Mouse (Mus musculus) neural tube, embryonic 13.5 days (tissue): ENCODE results near the gene H2-M10.6. TPM values are rescaled to one million over a fixed set of nuclear protein-coding genes. Genes with fewer than 3 reads are reported as not detected.

ENCODE experiments used
- ATAC-seq: fragments of 200-750 bp; cut with Nextera tagmentation; 2 replicates; pipeline ENCODE4 v1.8.0; 2017; ENCODE audit warnings: low read depth, mild to moderate bottlenecking, moderate TSS enrichment, moderate library complexity
- H3K27ac ChIP-seq: fragments of 300-500 bp; sonication (generic); replicated peaks from 2 replicates; pipeline ENCODE4 v1.5.1; 2015; ENCODE audit warnings: moderate library complexity, mild to moderate bottlenecking, inconsistent platforms
- H3K27me3 ChIP-seq: fragments of 300-500 bp; sonication (generic); 2 replicates; pipeline ENCODE4 v1.6.1; 2015; ENCODE audit warnings: mild to moderate bottlenecking, inconsistent platforms
- H3K36me3 ChIP-seq: fragments of 300-500 bp; sonication (generic); 2 replicates; pipeline ENCODE4 v1.6.1; 2015; ENCODE audit warnings: mild to moderate bottlenecking, inconsistent platforms
- H3K4me1 ChIP-seq: fragments of 300-500 bp; sonication (generic); replicated peaks from 2 replicates; pipeline ENCODE4 v1.6.1; 2015; ENCODE audit warnings: inconsistent platforms
- H3K4me2 ChIP-seq: fragments of 300-500 bp; sonication (generic); 2 replicates; pipeline ENCODE4 v1.6.1; 2015; ENCODE audit warnings: inconsistent platforms, mild to moderate bottlenecking, moderate library complexity
- H3K4me3 ChIP-seq: fragments of 300-500 bp; sonication (generic); 2 replicates; pipeline ENCODE4 v1.5.1; 2015; ENCODE audit warnings: mild to moderate bottlenecking, inconsistent platforms
- H3K9ac ChIP-seq: fragments of 300-500 bp; sonication (generic); 2 replicates; pipeline ENCODE4 v1.6.1; 2015; ENCODE audit warnings: moderate library complexity, mild to moderate bottlenecking, inconsistent platforms
- H3K9me3 ChIP-seq: fragments of 300-500 bp; sonication (generic); 2 replicates; pipeline ENCODE4 v1.6.1; 2016; ENCODE audit warnings: inconsistent platforms
- WGBS: fragments of 180-500 bp; shearing (Covaris S2); methylation state at CpG from one replicate; pipeline ENCODE4 v1.1.7; 2015; 5-methylcytosine and 5-hydroxymethylcytosine counted together
- polyA plus RNA-seq: library from polyadenylated mRNA; unstranded; fragments of >200 nt; fragmentation: Nextera tagmentation; extraction: Ambion mirVana; gene quantifications from 2 replicates; pipeline ENCODE4 v1.2.1, GENCODE M21; 2015

The H2-M10.6 gene
- polyA plus RNA-seq, 1 experiment from 2014 or later, result not detected

DNA sequence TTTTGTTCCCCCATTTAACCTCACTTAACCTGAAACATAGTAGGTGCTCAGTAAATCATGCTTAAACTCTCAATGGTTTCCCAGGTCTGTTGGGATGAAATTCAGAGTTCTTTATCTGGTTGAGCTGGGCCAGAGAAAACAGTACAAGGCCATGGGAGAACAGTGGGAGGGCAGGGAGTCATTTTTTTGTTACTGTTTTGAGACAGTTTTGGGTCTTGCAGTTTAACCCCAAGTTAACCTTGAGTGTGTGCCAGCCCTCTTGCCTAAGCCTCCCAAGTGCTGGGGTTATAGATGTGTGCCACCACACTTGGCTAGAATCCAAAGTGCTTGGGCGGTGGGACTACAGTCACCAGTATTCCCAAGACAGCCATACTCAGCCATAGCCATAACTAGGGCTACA lies 32.8 kb downstream of the H2-M10.6 start:
- Histone ChIP-seq H3K4me3 (no peak overlapping the region), H3K27ac (no peak overlapping the region), H3K9ac (no peak overlapping the region), H3K9me3 (no peaks in the 10 kb centered on the region), H3K27me3 (no peaks in the 10 kb centered on the region), H3K4me1 (peaks cover 8% of the 10 kb centered on the region; the same call in 1 of the 2 replicates), H3K4me2 (no peak overlapping the region), H3K36me3 (peaks cover 11% of the 10 kb centered on the region; the same call in 1 of the 2 replicates)
- ATAC-seq, result no peak
- WGBS, result 40% methylated on average over 1 of the region's 1 CpGs

- Histone ChIP-seq H3K9me3 (no peaks in the 10 kb centered on the region), H3K9ac (no peak overlapping the region), H3K4me2 (no peak overlapping the region), H3K27ac (no peak overlapping the region), H3K4me3 (no peak overlapping the region), H3K27me3 (no peaks in the 10 kb centered on the region), H3K4me1 (0 out of 2 replicates have a peak, but pooled peaks cover 8% of the 10 kb centered on the region), H3K36me3 (peaks cover 44% of the 10 kb centered on the region)
- 85% methylated on average over 5 of the region's 5 CpGs for WGBS
- ATAC-seq, result no peak
Measured at GRCm38 (mm10) chr17:36848911-36849310, 36.9 kb downstream of the H2-M10.6 start.

DNA sequence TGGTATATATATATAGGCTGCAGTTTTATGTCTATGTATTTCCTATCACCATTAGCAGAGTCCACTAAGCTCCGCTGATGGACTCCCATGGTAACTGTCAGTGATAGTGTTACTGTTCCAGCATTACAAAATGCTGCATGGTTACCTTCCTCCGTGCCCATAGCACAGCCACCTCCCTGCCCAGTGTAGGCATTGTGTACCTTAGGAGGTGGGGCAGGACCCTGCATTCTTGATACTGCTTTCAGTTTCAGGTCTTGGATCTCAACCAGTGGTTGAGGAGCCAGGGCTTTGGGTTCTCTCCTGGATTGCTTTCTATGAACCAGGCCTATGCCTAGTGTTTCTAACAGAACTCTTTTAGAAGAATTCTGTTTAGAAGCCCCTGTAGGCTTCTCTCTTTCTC lies 38.0 kb downstream of the H2-M10.6 start:
- Histone ChIP-seq H3K27ac (no peak overlapping the region), H3K9ac (no peak overlapping the region), H3K9me3 (no peaks in the 10 kb centered on the region), H3K4me3 (no peak overlapping the region), H3K4me1 (0 out of 2 replicates have a peak, but pooled peaks cover 4% of the 10 kb centered on the region), H3K36me3 (peaks cover 55% of the 10 kb centered on the region), H3K27me3 (no peaks in the 10 kb centered on the region), H3K4me2 (no peak overlapping the region)
- WGBS, result 99% methylated on average over 2 of the region's 2 CpGs
- ATAC-seq, result no peak

DNA sequence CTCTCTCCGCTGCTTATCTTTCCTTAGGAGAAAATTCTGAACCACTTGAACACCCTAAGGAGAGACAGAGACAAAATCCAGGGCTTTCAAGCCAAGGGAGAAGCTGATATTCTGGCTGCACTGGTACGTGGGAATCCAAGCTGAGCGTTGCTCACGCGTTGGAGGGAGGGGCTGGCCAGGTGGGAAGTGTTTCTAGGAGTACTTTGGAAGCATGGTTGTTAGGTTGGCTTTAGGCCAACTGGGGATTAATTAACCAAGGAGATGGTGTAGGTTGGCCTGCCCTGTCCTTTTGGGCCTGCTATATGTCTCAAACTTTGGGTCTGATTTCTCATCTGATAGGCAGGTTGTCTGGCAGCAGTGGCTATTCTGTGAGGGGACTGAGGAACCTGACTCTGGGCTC lies 39.2 kb downstream of the H2-M10.6 start:
- no peak for ATAC-seq
- Histone ChIP-seq H3K27me3 (no peaks in the 10 kb centered on the region), H3K9ac (no peak overlapping the region), H3K9me3 (no peaks in the 10 kb centered on the region), H3K27ac (no peak overlapping the region), H3K4me1 (0 out of 2 replicates have a peak, but pooled peaks cover 4% of the 10 kb centered on the region), H3K4me2 (no peak overlapping the region), H3K36me3 (peaks cover 63% of the 10 kb centered on the region), H3K4me3 (no peak overlapping the region)
- 91% methylated on average over 5 of the region's 5 CpGs for WGBS

DNA sequence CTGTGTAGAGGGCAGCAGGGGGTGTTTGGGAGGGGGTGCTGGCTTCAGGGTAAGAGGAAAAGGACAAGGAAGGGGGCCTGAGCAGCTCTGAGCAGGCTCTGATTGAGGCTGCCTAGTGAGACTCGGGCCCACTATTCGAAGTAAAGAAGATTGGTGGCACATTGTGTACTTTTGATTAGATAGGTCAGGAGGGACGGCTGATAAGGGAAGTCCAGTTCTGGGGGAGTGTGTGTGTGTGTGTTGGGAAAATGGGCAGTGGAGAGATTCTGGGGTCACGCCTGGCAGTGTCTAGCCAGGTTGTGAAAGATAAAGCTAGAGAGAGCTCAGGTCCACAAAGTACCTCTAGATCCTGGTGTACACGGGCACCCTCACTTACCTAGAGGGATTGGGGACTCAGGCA lies 39.7 kb downstream of the H2-M10.6 start:
- Histone ChIP-seq H3K4me1 (0 out of 2 replicates have a peak, but pooled peaks cover 4% of the 10 kb centered on the region), H3K4me2 (no peak overlapping the region), H3K9ac (no peak overlapping the region), H3K27ac (no peak overlapping the region), H3K27me3 (no peaks in the 10 kb centered on the region), H3K9me3 (no peaks in the 10 kb centered on the region), H3K4me3 (no peak overlapping the region), H3K36me3 (peaks cover 64% of the 10 kb centered on the region)
- 90% methylated on average over 5 of the region's 5 CpGs for WGBS
- ATAC-seq, result no peak

GRCm38 (mm10) chr17:36855484-36855883 lies 43.5 kb downstream of the H2-M10.6 start:
- Histone ChIP-seq H3K4me3 (no peak overlapping the region), H3K27ac (no peak overlapping the region), H3K4me2 (no peak overlapping the region), H3K4me1 (no peaks in the 10 kb centered on the region), H3K36me3 (peaks cover 98% of the 10 kb centered on the region), H3K9ac (no peak overlapping the region), H3K9me3 (no peaks in the 10 kb centered on the region), H3K27me3 (no peaks in the 10 kb centered on the region)
- no peak for ATAC-seq
- 96% methylated on average over 3 of the region's 3 CpGs for WGBS

- 90% methylated on average over 4 of the region's 4 CpGs for WGBS
- Histone ChIP-seq H3K4me2 (no peak overlapping the region), H3K4me1 (no peaks in the 10 kb centered on the region), H3K27me3 (no peaks in the 10 kb centered on the region), H3K27ac (no peak overlapping the region), H3K4me3 (no peak overlapping the region), H3K9me3 (no peaks in the 10 kb centered on the region), H3K36me3 (peaks cover 91% of the 10 kb centered on the region), H3K9ac (no peak overlapping the region)
- ATAC-seq, result no peak
Measured at GRCm38 (mm10) chr17:36856236-36856635, 44.3 kb downstream of the H2-M10.6 start.

DNA sequence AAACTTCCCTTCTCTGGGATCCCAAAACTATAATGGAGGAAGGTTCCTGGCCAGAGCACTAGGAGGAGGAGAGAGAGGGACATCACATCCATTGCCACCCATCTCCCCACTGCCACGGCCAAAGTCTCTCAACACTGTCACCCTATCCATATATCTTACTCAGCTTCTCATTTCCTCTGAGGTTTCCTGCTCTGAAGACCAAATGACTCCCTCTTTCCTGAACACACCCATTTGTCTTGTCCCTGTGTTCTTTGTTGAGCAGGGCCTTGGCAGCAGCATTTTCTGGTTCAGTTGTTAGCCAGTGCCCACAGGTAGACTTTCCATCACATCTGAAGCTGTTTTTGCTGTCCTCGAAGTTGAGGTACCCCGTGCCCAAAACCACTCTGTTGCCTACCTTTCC lies 46.2 kb downstream of the H2-M10.6 start:
- Histone ChIP-seq H3K9me3 (no peaks in the 10 kb centered on the region), H3K4me1 (no peaks in the 10 kb centered on the region), H3K4me2 (no peak overlapping the region), H3K36me3 (peaks cover 71% of the 10 kb centered on the region), H3K9ac (no peak overlapping the region), H3K27me3 (no peaks in the 10 kb centered on the region), H3K27ac (no peak overlapping the region), H3K4me3 (no peak overlapping the region)
- ATAC-seq, result no peak
- WGBS, result 90% methylated on average over 3 of the region's 3 CpGs

DNA sequence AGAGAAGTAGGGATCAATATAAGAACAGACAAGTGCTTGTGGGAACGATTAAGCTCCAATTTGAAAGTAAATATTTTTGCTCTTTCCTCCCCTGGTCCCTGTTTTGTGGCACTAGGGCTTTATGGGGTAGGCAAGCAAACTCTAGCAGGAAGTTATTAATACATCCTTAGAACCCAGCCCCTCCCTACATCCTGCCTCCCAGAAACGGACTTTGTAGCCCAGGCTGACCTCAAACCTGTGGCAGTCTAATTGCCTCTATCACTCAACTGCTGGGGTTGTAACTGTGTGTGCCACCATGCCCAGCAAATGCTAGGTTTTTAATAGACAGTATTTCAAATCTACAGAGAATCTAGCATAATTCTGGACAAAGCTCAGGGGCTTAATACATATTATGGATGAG lies 49.7 kb downstream of the H2-M10.6 start:
- Histone ChIP-seq H3K4me3 (no peak overlapping the region), H3K36me3 (peaks cover 37% of the 10 kb centered on the region), H3K27me3 (peaks cover 13% of the 10 kb centered on the region), H3K27ac (no peak overlapping the region), H3K4me2 (no peak overlapping the region), H3K9me3 (no peaks in the 10 kb centered on the region), H3K4me1 (0 out of 2 replicates have a peak, but pooled peaks cover 3% of the 10 kb centered on the region), H3K9ac (no peak overlapping the region)
- WGBS, result 47% methylated on average over 2 of the region's 2 CpGs
- ATAC-seq, result no peak

Other genes starting within 250 kb of the H2-M10.6 start
- gene H2-M9, start 169.5 kb upstream of the H2-M10.6 start, polyA plus RNA-seq, result not detected in 2 replicates
- gene H2-M1, start 140.0 kb upstream of the H2-M10.6 start, polyA plus RNA-seq, result not detected in 2 replicates
- gene H2-M10.5, start 39.3 kb upstream of the H2-M10.6 start, polyA plus RNA-seq, result not detected in 2 replicates
- gene Trim26, start 25.0 kb downstream of the H2-M10.6 start, polyA plus RNA-seq, result 48.0 and 48.2 TPM in 2 replicates
- gene Trim15, start 55.0 kb downstream of the H2-M10.6 start, polyA plus RNA-seq, result 0.43 and 0.61 TPM in 2 replicates
- 1.3 and 1.6 TPM in 2 replicates for gene Trim10, start 57.4 kb downstream of the H2-M10.6 start, polyA plus RNA-seq
- not detected in 2 replicates for gene Trim40, start 78.0 kb downstream of the H2-M10.6 start, polyA plus RNA-seq
- not detected in 2 replicates for gene Trim31, start 85.9 kb downstream of the H2-M10.6 start, polyA plus RNA-seq
- 1.1 and 1.3 TPM in 2 replicates for gene Rnf39, start 130.7 kb downstream of the H2-M10.6 start, polyA plus RNA-seq
- gene Ppp1r11, start 139.6 kb downstream of the H2-M10.6 start, polyA plus RNA-seq, result 181 and 191 TPM in 2 replicates
- gene Znrd1, start 146.4 kb downstream of the H2-M10.6 start, polyA plus RNA-seq, result 71.7 and 72.7 TPM in 2 replicates
- 5.8 and 6.4 TPM in 2 replicates for gene Znrd1as, start 146.4 kb downstream of the H2-M10.6 start, polyA plus RNA-seq
- gene 2410137M14Rik, start 169.1 kb downstream of the H2-M10.6 start, polyA plus RNA-seq, result 0.31 TPM in 1 of 2 replicates, not detected in the other
- gene H2-M5, start 177.4 kb downstream of the H2-M10.6 start, polyA plus RNA-seq, result 1.6 and 2.3 TPM in 2 replicates
- gene Zfp57, start 189.0 kb downstream of the H2-M10.6 start, polyA plus RNA-seq, result 241 and 262 TPM in 2 replicates
- 1.2 and 1.7 TPM in 2 replicates for gene Mog, start 211.2 kb downstream of the H2-M10.6 start, polyA plus RNA-seq
- gene Gabbr1, start 233.8 kb downstream of the H2-M10.6 start, polyA plus RNA-seq, result 56.2 and 57.0 TPM in 2 replicates